Mouse (Mus musculus): ENCODE data around the gene Mxi1. TPM values are rescaled to one million over a fixed set of nuclear protein-coding genes. Genes with fewer than 3 reads are reported as not detected.

Mxi1 gene
- total and polyA plus RNA-seq, 3 experiments: 29.0 to 60.9 TPM; not detected in 1

- no peak overlapping the region for H3K4me3 ChIP-seq (ENCODE audit: control insufficient read depth in 1 of 2, insufficient read depth in 1 of 2, low read depth in 2 of 2, low read length in 2 of 2)
- TF ChIP-seq BHLHE40 (IDR thresholded peaks at IDR 0.05; ENCODE audit: borderline replicate concordance, low read depth, low read length) (no peak), NRF1 (IDR thresholded peaks at IDR 0.05; ENCODE audit: insufficient read depth, low read depth, low read length, poor library complexity, severe bottlenecking) (no peak), TBP (IDR thresholded peaks at IDR 0.05; ENCODE audit: low read depth, low read length) (no peak), USF2 (IDR thresholded peaks at IDR 0.05; ENCODE audit: borderline replicate concordance in 1 of 2, insufficient read depth in 1 of 2, low read depth in 1 of 2, low read length in 2 of 2) (no peak), GATA1 (IDR thresholded peaks at IDR 0.05; ENCODE audit: low read depth, low read length) (no peak), GABPA (IDR thresholded peaks at IDR 0.05; ENCODE audit: low read depth, low read length) (no peak), ZC3H11A (IDR thresholded peaks at IDR 0.05; ENCODE audit: low read depth, low read length) (no peak), MAZ (IDR thresholded peaks at IDR 0.05; ENCODE audit: low read depth, low read length) (no peak), MAX (IDR thresholded peaks at IDR 0.05; ENCODE audit: low read length) (no peak), CHD1 (IDR thresholded peaks at IDR 0.05; ENCODE audit: low read depth, low read length) (no peak), MAFK (IDR thresholded peaks at IDR 0.05; ENCODE audit: borderline replicate concordance, low read depth, low read length) (no peak), MEF2A (IDR thresholded peaks at IDR 0.05; ENCODE audit: extremely low read depth, insufficient replicate concordance, low read depth, low read length, poor library complexity, severe bottlenecking) (no peak), MYB (IDR thresholded peaks at IDR 0.05; ENCODE audit: low read depth, low read length) (no peak), RAD21 (IDR thresholded peaks at IDR 0.05; ENCODE audit: low read depth, low read length) (no peak), POLR2AphosphoS2 (IDR thresholded peaks at IDR 0.05; ENCODE audit: low read length) (no peak), ETS1 (IDR thresholded peaks at IDR 0.05; ENCODE audit: low read depth, low read length) (no peak), POLR2AphosphoS5 (IDR thresholded peaks at IDR 0.05; ENCODE audit: borderline replicate concordance, low read depth, low read length) (no peak)
- no peaks in the 10 kb centered on the region for H3K9me3 ChIP-seq (replicated peaks; ENCODE audit: insufficient read depth, low read length)
- peaks cover 0 to 1% of the 10 kb centered on the region in 2 experiments; a peak in 1 of 4 replicates for H3K27me3 ChIP-seq (ENCODE audit: control insufficient read depth in 1 of 2, insufficient read depth in 2 of 2, low read length in 2 of 2)
- H3K27ac ChIP-seq (ENCODE audit: control insufficient read depth, low read depth, low read length): no peak overlapping the region
- H3K4me1 ChIP-seq (ENCODE audit: control insufficient read depth in 1 of 2, insufficient read depth in 2 of 2, low read length in 2 of 2): peaks cover 3 to 6% of the 10 kb centered on the region in 2 experiments; a peak in 3 of 4 replicates
- no peaks in the 10 kb centered on the region for H3K79me2 ChIP-seq (ENCODE audit: control insufficient read depth, insufficient read depth, low read length, poor library complexity)
- H3K9ac ChIP-seq (ENCODE audit: control insufficient read depth, low read depth, low read length, poor library complexity, severe bottlenecking): no peak overlapping the region
- DNase-seq (ENCODE audit: low read depth, low spot score): no peak
- 0 out of 4 replicates have a peak, but pooled peaks cover 0 to under 1% of the 10 kb centered on the region in 2 experiments for H3K36me3 ChIP-seq (ENCODE audit: control insufficient read depth in 1 of 2, insufficient read depth in 2 of 2, low read length in 2 of 2)
These were observed 46.2 kb upstream of the Mxi1 start for GRCm38 (mm10) chr19:53263859-53264733.
